Mouse (Mus musculus) small intestine, adult 2 months (tissue): ENCODE measurements around the gene Hpgd. TPM values are rescaled to one million over a fixed set of nuclear protein-coding genes. Genes with fewer than 3 reads are reported as not detected.
"Not testable (repeated sequence)": the region's sequence is repeated elsewhere in the genome, so short reads cannot be mapped to it uniquely, and the experiment has no call there.

Source experiments
- H3K27ac ChIP-seq: fragments of 200-500 bp; 2 replicates; pipeline ENCODE4 v1.5.1; 2012; ENCODE audit warnings: low read depth, low read length, control low read depth, inconsistent platforms; ENCODE audit not compliant: insufficient read depth
- H3K27me3 ChIP-seq: fragments of 200-500 bp; 2 replicates; pipeline ENCODE4 v1.6.1; 2012; ENCODE audit warnings: mild to moderate bottlenecking, moderate library complexity, low read length, inconsistent platforms; ENCODE audit not compliant: control insufficient read depth, insufficient read depth
- H3K36me3 ChIP-seq: fragments of 200-500 bp; 2 replicates; pipeline ENCODE4 v1.6.1; 2012; ENCODE audit warnings: mild to moderate bottlenecking, low read length, control low read depth, inconsistent platforms; ENCODE audit not compliant: control insufficient read depth, insufficient read depth
- H3K4me1 ChIP-seq: fragments of 200-500 bp; 2 replicates; pipeline ENCODE4 v1.6.1; 2012; ENCODE audit warnings: low read length, inconsistent platforms, mixed read lengths; ENCODE audit not compliant: control insufficient read depth, insufficient read depth, insufficient read length
- H3K4me3 ChIP-seq: fragments of 200-500 bp; 2 replicates; pipeline ENCODE4 v1.5.1; 2012; ENCODE audit warnings: low read depth, mild to moderate bottlenecking, control low read depth, inconsistent platforms, low read length, moderate library complexity
- CTCF ChIP-seq: fragments of 200-500 bp; IDR thresholded peaks from 2 replicates; pipeline ENCODE4 v1.5.1; 2012; ENCODE audit warnings: low read depth, mild to moderate bottlenecking, control low read depth, inconsistent platforms, low read length, moderate library complexity, mixed read lengths; ENCODE audit not compliant: insufficient replicate concordance, insufficient read length; ENCODE audit errors: extremely low read depth
- POLR2A ChIP-seq: fragments of 200-500 bp; IDR thresholded peaks from 2 replicates; pipeline ENCODE4 v1.6.1; 2012; ENCODE audit warnings: low read depth, mild to moderate bottlenecking, control low read depth, inconsistent platforms, low read length, moderate library complexity
- WGBS: fragments of 180-500 bp; shearing (Covaris S2); methylation state at CpG from one replicate; pipeline ENCODE4 v1.1.7; 2018; 5-methylcytosine and 5-hydroxymethylcytosine counted together
- polyA plus RNA-seq: library from polyadenylated mRNA; depleted of rRNA; stranded (reverse); fragments of >200 nt; gene quantifications from 2 replicates; pipeline ENCODE4 v1.2.3, GENCODE M21; 2012

Gene Hpgd
- polyA plus RNA-seq, 1 experiment, result 34.8 TPM

DNA sequence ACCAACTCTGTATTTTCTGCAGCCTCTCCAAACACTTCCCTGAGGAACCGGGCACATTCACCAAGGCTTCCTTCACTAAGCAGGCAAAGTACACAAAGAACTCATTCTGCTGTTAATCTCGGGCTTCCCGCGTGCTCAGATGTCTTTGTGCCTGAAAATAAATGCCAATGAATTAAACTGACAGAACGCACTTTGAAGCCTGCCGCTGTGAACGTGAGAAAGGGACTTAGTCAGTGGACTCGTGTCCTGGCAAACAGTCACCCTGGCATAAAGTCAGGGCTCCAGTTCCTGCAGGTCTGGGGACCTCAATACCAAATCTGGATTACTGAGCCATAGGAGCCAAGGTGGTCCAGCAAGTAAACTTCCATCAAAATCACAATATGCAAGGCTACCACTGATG lies 905 bp upstream of the Hpgd start:
- Histone ChIP-seq H3K36me3 (no peaks in the 10 kb centered on the region; the same call in 1 of the 2 replicates), H3K27me3 (no peaks in the 10 kb centered on the region), H3K4me3 (no peak overlapping the region; the same call in 1 of the 2 replicates), H3K4me1 (peaks cover 6% of the 10 kb centered on the region; the same call in 1 of the 2 replicates), H3K27ac (peak overlapping the region; percentile 92)
- TF ChIP-seq POLR2A (no peak), CTCF (no peak)
- 8% methylated on average over 8 of the region's 8 CpGs for WGBS

DNA sequence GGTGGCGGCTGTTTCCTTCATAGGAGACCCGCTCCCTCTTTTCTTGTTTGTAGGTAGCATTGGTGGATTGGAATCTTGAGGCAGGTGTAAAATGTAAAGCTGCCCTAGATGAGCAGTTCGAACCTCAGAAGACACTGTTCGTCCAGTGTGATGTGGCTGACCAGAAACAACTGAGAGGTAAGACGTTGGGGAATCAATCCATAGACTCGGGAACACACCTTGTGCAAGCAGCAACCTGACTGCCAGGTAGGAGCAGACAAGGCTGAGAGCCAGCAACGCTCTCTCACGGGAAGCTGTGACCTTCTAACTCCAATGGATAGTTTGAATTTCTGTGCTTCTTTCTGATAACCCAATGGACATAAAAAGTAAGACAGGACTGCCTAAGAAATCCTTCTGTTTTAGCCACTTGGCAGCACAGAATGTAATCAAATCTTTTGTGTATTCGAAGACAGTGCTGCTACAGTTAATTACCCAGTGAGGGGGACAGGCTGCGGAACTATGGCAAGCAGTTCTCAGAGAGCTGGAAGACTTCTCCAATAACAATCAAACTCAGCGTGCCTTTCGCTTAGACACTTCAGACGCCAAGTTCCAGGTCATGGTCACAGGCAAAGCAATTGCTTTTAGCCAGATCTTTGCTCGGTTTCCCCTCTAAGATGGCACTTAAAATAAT lies 636 bp downstream of the Hpgd start:
- Histone ChIP-seq H3K4me3 (peak overlapping the region; percentile 84), H3K36me3 (peaks cover 7% of the 10 kb centered on the region), H3K27me3 (no peaks in the 10 kb centered on the region), H3K27ac (peak overlapping the region; percentile 92), H3K4me1 (peaks cover 6% of the 10 kb centered on the region; the same call in 1 of the 2 replicates)
- 5% methylated on average over 14 of the region's 14 CpGs for WGBS
- TF ChIP-seq CTCF (no peak), POLR2A (no peak)

DNA sequence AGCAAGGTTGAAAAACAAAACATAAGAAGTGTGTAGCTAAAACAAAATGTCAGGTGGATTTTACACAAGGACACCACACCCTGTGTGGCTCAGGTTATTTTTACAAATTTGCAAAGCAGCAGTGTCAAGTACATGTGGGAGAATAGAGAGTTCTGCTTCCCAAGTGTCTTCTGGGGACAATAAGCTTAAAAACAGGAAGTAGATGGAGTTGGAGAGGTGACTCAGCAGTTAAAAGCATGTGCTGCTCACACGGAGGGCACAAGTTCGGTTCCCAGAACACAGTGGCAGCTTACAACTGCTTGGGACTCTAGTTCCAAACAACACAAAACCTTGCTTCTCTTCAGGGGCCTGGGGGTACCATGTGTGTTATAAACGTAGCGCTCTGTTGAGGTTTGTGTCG lies 5.0 kb downstream of the Hpgd start:
- Histone ChIP-seq H3K27me3 (no peaks in the 10 kb centered on the region), H3K27ac (no peak overlapping the region), H3K36me3 (peaks cover 13% of the 10 kb centered on the region), H3K4me1 (no peaks in the 10 kb centered on the region; the same call in 1 of the 2 replicates), H3K4me3 (no peak overlapping the region)
- WGBS, result 66% methylated on average over 5 of the region's 5 CpGs
- TF ChIP-seq CTCF (no peak), POLR2A (no peak)

DNA sequence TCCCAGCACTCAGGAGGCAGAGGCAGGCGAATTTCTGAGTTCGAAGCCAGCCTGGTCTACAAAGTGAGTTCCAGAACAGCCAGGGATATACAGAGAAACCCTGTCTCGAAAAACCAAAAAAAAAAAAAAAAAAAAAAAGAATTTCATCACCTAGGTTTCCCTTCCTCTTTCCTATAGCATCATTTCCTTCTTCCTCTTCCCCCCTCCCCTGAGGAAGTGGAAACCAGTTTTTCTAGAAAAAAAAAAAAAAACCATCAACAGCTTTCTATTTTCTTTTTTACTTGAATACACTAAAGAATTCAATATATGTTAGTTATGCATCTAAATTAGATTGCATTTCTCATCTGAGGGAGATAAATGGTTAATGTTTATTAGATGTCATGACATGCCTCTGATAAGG lies 6.9 kb downstream of the Hpgd start:
- not testable (repeated sequence) for H3K27ac ChIP-seq, H3K27me3 ChIP-seq, H3K4me1 ChIP-seq, H3K4me3 ChIP-seq
- peaks cover 15% of the 10 kb centered on the region for H3K36me3 ChIP-seq
- WGBS, result 79% methylated on average over 3 of the region's 3 CpGs

DNA sequence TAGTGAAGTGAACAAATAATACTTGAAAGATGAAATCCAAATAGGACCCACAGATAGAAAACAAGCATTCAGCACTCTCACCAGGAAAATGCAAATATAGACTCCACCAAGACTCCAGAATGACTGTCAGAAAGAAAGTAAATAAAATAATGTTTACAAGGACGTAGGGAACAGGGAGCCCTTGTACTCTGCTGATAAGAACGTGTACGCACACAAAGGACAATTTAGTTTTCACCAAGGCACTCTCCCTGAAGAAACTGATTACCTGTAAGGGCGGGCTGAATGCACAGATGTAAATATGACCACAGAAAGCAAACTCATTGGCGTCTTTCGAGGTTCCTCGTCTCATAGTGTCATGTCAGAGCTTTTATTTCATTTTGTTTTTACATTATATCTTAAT lies 10.2 kb downstream of the Hpgd start:
- H3K4me3 ChIP-seq, result no peak overlapping the region
- TF ChIP-seq CTCF (no peak), POLR2A (no peak)
- WGBS, result 20% methylated on average over 7 of the region's 7 CpGs

DNA sequence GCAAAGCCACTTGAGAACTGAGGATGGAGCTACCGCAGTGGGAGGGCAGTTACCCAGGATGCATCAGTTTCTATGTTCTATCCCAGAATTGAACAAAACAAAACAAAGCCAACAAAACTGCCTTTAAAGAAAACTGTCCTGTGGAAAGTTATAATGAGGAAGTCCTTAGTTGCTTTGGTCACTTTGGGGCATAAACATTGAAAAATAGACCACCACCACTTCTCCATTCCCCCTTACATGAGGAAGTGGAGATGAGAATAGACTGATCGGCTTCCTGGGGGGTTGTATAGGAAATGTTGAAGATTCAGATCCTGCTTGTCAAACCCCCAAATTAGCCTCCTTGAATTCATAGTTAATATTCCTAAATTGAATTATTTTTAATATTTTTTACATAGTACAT lies 19.2 kb downstream of the Hpgd start:
- no peaks in the 10 kb centered on the region for H3K27me3 ChIP-seq
- no peak for TF ChIP-seq CTCF
- no peak for TF ChIP-seq POLR2A
- H3K27ac ChIP-seq, result no peak overlapping the region
- H3K4me1 ChIP-seq, result 0 out of 2 replicates have a peak, but pooled peaks cover 2% of the 10 kb centered on the region
- 88% methylated on average over 2 of the region's 2 CpGs for WGBS
- peaks cover 28% of the 10 kb centered on the region for H3K36me3 ChIP-seq
- H3K4me3 ChIP-seq, result no peak overlapping the region

More for the DNA sequence above, 10.2 kb downstream of the Hpgd start:
- Histone ChIP-seq H3K4me1 (no peaks in the 10 kb centered on the region; the same call in 1 of the 2 replicates), H3K27me3 (no peaks in the 10 kb centered on the region), H3K36me3 (peaks cover 18% of the 10 kb centered on the region), H3K27ac (no peak overlapping the region)

DNA sequence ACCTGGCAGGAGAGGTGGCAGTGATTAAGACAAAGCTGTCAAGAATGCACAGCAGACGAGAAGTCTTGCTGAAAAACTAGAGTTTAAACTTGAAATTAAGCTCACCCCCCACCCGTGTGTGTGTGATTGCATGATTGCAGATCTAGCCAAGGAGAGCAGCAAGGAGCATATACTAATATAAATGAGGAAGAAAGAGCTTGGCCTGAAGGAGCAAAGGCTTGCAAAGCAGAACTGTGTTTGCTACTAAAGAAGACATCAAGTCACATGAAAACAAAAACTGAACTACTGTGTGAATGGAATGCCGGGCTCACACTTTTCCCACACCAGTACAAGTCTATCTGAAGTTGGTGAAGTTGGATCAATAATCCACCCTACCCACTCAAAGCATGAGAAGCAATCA lies 20.8 kb downstream of the Hpgd start:
- 81% methylated on average over 3 of the region's 3 CpGs for WGBS
- H3K36me3 ChIP-seq, result peaks cover 33% of the 10 kb centered on the region
- H3K27ac ChIP-seq, result no peak overlapping the region
- no peak overlapping the region for H3K4me3 ChIP-seq
- H3K27me3 ChIP-seq, result no peaks in the 10 kb centered on the region
- H3K4me1 ChIP-seq, result 0 out of 2 replicates have a peak, but pooled peaks cover 2% of the 10 kb centered on the region
- no peak for TF ChIP-seq POLR2A
- no peak for TF ChIP-seq CTCF

DNA sequence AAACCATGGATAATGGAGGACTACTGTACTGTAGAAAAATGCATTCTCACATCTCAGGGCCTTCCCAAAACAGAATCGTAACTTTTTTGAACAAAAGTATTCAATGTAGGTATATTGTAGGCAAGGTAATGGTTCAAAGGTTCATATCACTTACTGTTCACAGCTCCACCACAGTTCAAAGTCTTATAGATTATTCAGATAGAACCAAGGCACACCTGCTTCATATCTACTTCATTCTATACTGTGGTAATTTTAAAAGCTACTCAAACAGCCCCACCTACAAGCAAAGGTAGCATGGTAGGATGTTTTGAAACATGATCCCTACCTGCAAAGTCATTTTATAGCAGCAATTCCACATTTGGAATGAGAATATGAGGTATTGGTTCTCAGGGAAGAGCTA lies 28.9 kb downstream of the Hpgd start:
- Histone ChIP-seq H3K36me3 (peaks cover 14% of the 10 kb centered on the region), H3K4me3 (no peak overlapping the region), H3K27me3 (no peaks in the 10 kb centered on the region), H3K27ac (no peak overlapping the region), H3K4me1 (peaks cover 7% of the 10 kb centered on the region; the same call in 1 of the 2 replicates)
- 23% methylated on average over 1 of the region's 1 CpGs for WGBS
- TF ChIP-seq CTCF (no peak), POLR2A (no peak)
